Mouse (Mus musculus) hindbrain, embryonic 12.5 days (tissue): ENCODE results near the gene Tcte1. TPM values are rescaled to one million over a fixed set of nuclear protein-coding genes. Genes with fewer than 3 reads are reported as not detected.

Experiments used
- ATAC-seq: fragments of 200-750 bp; cut with Nextera tagmentation; 2 replicates; pipeline ENCODE4 v1.8.0; 2017; ENCODE audit warnings: moderate TSS enrichment; ENCODE audit not compliant: low FRiP score
- H3K27ac ChIP-seq: fragments of 300-500 bp; sonication (generic); 2 replicates; pipeline ENCODE4 v1.5.1; 2016; ENCODE audit warnings: mild to moderate bottlenecking
- H3K27me3 ChIP-seq: fragments of 300-500 bp; sonication (generic); 2 replicates; pipeline ENCODE4 v1.6.1; 2016; ENCODE audit warnings: mild to moderate bottlenecking
- H3K36me3 ChIP-seq: fragments of 300-500 bp; sonication (generic); 2 replicates; pipeline ENCODE4 v1.6.1; 2016; ENCODE audit warnings: mild to moderate bottlenecking
- H3K4me1 ChIP-seq: fragments of 300-500 bp; sonication (generic); 2 replicates; pipeline ENCODE4 v1.6.1; 2016
- H3K4me2 ChIP-seq: fragments of 300-500 bp; sonication (generic); replicated peaks from 2 replicates; pipeline ENCODE4 v1.6.1; 2016; ENCODE audit warnings: mild to moderate bottlenecking
- H3K4me3 ChIP-seq: fragments of 300-500 bp; sonication (generic); 2 replicates; pipeline ENCODE4 v1.5.1; 2016; ENCODE audit warnings: mild to moderate bottlenecking
- H3K9ac ChIP-seq: fragments of 300-500 bp; sonication (generic); 2 replicates; pipeline ENCODE4 v1.6.1; 2016; ENCODE audit warnings: mild to moderate bottlenecking, moderate library complexity
- H3K9me3 ChIP-seq: fragments of 300-500 bp; sonication (generic); replicated peaks from 2 replicates; pipeline ENCODE4 v1.6.1; 2016; ENCODE audit warnings: mild to moderate bottlenecking
- WGBS: fragments of 180-500 bp; shearing (Covaris S2); methylation state at CpG from one replicate; pipeline ENCODE4 v1.1.7; 2016; 5-methylcytosine and 5-hydroxymethylcytosine counted together
- polyA plus RNA-seq: library from polyadenylated mRNA; unstranded; fragments of >200 nt; fragmentation: Nextera tagmentation; extraction: Ambion mirVana; gene quantifications from 2 replicates; pipeline ENCODE4 v1.2.1, GENCODE M21; 2016

Tcte1 gene
- polyA plus RNA-seq, 1 experiment from 2014 or later = 2.3 TPM

GRCm38 (mm10) chr17:45563216-45563615, 40.0 kb downstream of the Tcte1 start:
- H3K9ac ChIP-seq = no peak overlapping the region
- no peak overlapping the region; the same call in 1 of the 2 replicates for H3K27ac ChIP-seq
- H3K4me2 ChIP-seq = 0 out of 2 replicates have a peak overlapping the region, but pooled peaks have one; percentile 95
- no peaks in the 10 kb centered on the region for H3K27me3 ChIP-seq
- 77% methylated on average over 12 of the region's 12 CpGs for WGBS
- peaks cover 35% of the 10 kb centered on the region for H3K4me1 ChIP-seq
- no peak for ATAC-seq
- no peaks in the 10 kb centered on the region for H3K9me3 ChIP-seq
- H3K4me3 ChIP-seq = no peak overlapping the region
- peaks cover 28% of the 10 kb centered on the region for H3K36me3 ChIP-seq

DNA sequence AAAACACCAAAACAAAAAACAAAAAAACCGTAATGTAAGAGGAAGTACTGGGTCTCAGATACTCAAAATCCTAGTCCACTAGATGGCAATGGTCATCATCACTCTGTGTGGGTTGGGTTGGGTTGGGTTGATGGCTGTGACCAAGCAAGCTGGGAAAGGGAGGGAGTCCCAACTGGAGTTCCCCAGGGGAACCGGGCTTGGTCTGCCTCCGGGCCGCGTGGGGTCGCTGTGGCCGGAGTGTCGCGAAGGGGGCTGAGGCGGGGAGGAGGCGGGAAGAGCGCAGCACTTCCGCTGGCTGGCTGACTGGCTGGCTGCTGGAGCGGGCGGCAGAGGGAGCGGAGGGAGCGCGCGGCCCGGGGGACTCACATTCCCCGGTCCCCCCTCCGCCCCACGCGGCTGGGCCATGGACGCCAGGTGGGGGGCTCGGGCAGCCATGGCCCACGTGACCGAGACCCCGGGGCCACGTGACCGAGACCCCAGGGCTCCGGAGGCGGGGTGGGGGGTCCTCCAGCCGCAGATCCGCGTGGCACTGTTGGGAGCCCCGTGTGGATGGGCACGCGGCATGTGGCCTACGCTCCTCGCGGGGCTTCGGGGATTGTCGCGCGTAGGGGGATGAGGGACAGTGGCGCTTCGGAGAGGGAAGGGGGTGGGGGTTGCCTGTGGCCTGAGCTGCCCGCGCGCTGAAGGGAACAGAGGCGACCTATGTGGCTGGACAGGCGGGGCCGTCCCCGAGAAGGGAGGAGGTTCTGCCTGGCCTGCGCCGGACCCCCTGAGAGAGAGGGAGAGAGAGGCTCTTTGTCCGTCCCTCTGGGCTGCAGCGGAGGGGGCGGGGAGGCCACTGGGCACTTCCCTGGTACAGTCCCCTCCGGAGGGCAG, 40.7 kb downstream of the Tcte1 start, which contains the start of gene Slc35b2:
Gene Slc35b2 (plus strand): TSS at position 220 of the 876 bp plus-strand sequence.
- peak within 1 kb of the TSS; percentile 79 for H3K4me3 ChIP-seq
- H3K4me2 ChIP-seq = peak within 1 kb of the TSS; percentile 95
- peak within 1 kb of the TSS; percentile 90 for H3K27ac ChIP-seq
- H3K4me1 ChIP-seq = peaks cover 34% of the 10 kb centered on the region
- no peaks in the 10 kb centered on the region for H3K27me3 ChIP-seq
- ATAC-seq = peak; percentile 85
- no peaks in the 10 kb centered on the region for H3K9me3 ChIP-seq
- under 1% methylated on average over 44 of the region's 61 CpGs for WGBS
- peak within 1 kb of the TSS; percentile 95 for H3K9ac ChIP-seq
- peaks cover 35% of the 10 kb centered on the region for H3K36me3 ChIP-seq

DNA sequence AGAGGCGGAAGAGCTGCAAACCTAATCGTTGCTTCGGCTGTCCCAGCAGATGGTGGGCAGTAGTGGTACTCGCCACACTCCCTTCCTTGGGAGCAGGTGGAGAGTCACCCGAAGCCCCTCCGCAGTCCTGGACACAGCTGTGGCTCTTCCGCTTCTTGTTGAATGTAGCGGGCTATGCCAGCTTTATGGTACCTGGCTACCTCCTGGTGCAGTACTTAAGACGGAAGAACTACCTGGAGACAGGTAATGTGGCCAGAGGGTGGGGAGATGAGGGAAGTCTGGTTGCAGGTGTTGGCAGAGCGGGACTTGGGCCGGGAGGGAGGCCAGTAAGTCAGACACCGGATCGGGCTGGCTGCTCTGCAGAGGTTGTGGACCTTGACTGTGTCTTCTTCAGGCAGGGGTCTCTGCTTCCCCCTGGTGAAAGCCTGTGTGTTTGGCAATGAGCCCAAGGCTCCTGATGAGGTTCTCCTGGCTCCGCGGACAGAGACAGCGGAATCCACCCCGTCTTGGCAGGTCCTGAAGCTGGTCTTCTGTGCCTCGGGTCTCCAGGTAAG, 41.4 kb downstream of the Tcte1 start:
- peak; percentile 3 for ATAC-seq
- Histone ChIP-seq H3K36me3 (peaks cover 42% of the 10 kb centered on the region), H3K4me1 (peaks cover 34% of the 10 kb centered on the region), H3K27me3 (no peaks in the 10 kb centered on the region), H3K4me2 (peak overlapping the region; percentile 95), H3K9ac (peak overlapping the region; percentile 95), H3K4me3 (peak overlapping the region; percentile 79), H3K27ac (peak overlapping the region; percentile 90), H3K9me3 (no peaks in the 10 kb centered on the region)
- WGBS = 11% methylated on average over 18 of the region's 18 CpGs

DNA sequence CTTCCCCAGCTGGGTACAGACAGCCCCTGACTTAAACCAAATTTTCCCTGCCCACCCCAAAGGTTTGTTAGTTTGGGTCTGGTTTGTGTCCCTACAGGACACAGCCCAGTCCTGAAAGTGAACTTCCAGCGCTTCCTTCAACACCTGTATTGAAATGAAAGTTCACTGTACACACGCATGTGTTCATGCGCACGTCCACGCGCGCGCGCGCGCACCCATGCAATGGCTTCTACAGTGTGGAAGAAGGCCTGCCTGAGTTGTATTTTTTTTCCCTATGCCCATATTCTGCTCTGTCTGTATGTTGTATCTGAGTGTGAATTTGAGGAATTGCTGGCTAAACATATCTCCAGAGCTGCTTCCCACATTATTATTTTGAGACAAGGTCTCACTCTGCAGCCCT, 41.9 kb downstream of the Tcte1 start:
- Histone ChIP-seq H3K9ac (peak overlapping the region; percentile 95), H3K4me2 (peak overlapping the region; percentile 95), H3K9me3 (no peaks in the 10 kb centered on the region), H3K27ac (peak overlapping the region; percentile 90), H3K36me3 (peaks cover 47% of the 10 kb centered on the region), H3K4me1 (peaks cover 38% of the 10 kb centered on the region), H3K27me3 (no peaks in the 10 kb centered on the region), H3K4me3 (peak overlapping the region; percentile 79)
- 95% methylated on average over 11 of the region's 11 CpGs for WGBS
- ATAC-seq = no peak

- Histone ChIP-seq H3K4me1 (peaks cover 45% of the 10 kb centered on the region), H3K27me3 (no peaks in the 10 kb centered on the region), H3K27ac (no peak overlapping the region), H3K36me3 (peaks cover 56% of the 10 kb centered on the region), H3K9ac (no peak overlapping the region), H3K4me3 (no peak overlapping the region), H3K9me3 (no peaks in the 10 kb centered on the region), H3K4me2 (no peak overlapping the region)
- no peak for ATAC-seq
- 84% methylated on average over 1 of the region's 1 CpGs for WGBS
Measured at GRCm38 (mm10) chr17:45566031-45566359, 42.8 kb downstream of the Tcte1 start.

DNA sequence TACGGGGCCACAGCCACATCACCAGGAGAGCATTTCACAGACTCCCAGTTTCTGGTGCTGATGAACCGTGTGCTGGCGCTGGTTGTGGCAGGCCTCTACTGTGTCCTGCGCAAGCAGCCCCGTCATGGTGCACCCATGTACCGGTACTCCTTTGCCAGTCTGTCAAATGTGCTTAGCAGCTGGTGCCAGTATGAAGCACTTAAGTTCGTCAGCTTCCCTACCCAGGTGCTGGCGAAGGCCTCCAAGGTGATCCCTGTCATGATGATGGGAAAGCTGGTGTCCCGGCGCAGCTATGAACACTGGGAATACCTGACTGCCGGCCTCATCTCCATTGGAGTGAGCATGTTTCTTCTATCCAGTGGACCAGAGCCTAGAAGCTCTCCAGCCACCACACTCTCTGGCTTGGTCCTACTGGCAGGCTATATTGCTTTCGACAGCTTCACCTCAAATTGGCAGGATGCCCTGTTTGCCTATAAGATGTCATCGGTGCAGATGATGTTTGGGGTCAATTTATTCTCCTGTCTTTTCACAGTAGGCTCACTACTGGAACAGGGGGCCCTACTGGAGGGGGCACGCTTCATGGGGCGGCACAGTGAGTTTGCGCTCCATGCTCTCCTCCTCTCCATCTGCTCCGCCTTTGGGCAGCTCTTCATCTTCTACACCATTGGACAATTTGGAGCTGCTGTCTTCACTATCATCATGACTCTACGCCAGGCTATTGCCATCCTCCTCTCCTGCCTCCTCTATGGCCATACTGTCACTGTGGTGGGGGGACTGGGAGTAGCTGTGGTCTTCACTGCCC, 43.3 kb downstream of the Tcte1 start:
- Histone ChIP-seq H3K4me3 (no peak overlapping the region), H3K27ac (peak overlapping the region; percentile 55), H3K36me3 (peaks cover 61% of the 10 kb centered on the region), H3K27me3 (no peaks in the 10 kb centered on the region), H3K4me1 (peaks cover 51% of the 10 kb centered on the region), H3K9me3 (no peaks in the 10 kb centered on the region), H3K4me2 (no peak overlapping the region), H3K9ac (no peak overlapping the region)
- 73% methylated on average over 18 of the region's 18 CpGs for WGBS
- ATAC-seq = no peak

DNA sequence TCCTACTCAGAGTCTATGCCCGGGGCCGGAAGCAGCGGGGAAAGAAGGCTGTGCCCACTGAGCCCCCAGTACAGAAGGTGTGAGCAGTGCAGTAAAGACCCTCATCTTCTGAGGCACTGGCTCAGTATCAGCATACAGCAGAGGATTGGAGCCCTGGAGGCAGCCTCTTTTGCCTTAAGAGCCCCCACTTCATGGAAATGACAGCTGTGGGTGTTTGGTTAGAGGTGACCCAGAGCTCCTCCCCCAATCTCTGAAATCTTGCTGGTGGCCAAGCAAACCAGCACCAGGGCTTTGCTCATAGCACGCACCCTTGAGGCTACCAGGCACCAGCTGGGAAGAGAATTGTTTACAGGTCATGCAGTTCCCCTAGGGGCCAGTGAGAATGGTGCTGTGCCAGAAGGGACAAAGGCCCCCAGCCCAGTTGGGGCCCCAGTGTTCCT, 43.9 kb downstream of the Tcte1 start:
- H3K4me2 ChIP-seq = no peak overlapping the region
- no peaks in the 10 kb centered on the region for H3K27me3 ChIP-seq
- H3K27ac ChIP-seq = peak overlapping the region; percentile 55
- H3K4me1 ChIP-seq = peaks cover 54% of the 10 kb centered on the region
- no peak overlapping the region for H3K9ac ChIP-seq
- no peak overlapping the region for H3K4me3 ChIP-seq
- no peak for ATAC-seq
- peaks cover 63% of the 10 kb centered on the region for H3K36me3 ChIP-seq
- no peaks in the 10 kb centered on the region for H3K9me3 ChIP-seq
- WGBS = 29% methylated on average over 4 of the region's 4 CpGs

DNA sequence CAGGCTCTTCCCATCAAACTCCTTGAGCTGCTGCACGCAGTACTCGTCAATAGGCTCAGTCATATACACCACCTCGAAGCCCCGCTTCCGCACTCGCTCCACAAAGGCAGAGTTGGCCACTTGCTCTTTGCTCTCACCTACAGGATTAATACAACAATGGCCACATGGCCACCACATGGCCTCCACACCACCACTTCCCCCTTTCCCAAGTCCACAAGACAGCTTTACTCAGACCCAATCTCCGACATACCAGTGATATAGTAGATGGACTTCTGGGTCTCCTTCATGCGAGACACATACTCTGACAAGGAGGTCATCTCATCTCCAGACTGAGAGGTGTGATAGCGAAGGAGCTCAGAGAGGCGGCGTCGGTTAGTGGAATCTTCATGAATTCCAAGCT, 45.8 kb downstream of the Tcte1 start:
- Histone ChIP-seq H3K27me3 (no peaks in the 10 kb centered on the region), H3K36me3 (peaks cover 63% of the 10 kb centered on the region), H3K9me3 (no peaks in the 10 kb centered on the region), H3K9ac (no peak overlapping the region; the same call in 1 of the 2 replicates), H3K4me1 (peaks cover 54% of the 10 kb centered on the region), H3K4me2 (no peak overlapping the region), H3K4me3 (no peak overlapping the region), H3K27ac (no peak overlapping the region)
- ATAC-seq = no peak
- 90% methylated on average over 12 of the region's 12 CpGs for WGBS

DNA sequence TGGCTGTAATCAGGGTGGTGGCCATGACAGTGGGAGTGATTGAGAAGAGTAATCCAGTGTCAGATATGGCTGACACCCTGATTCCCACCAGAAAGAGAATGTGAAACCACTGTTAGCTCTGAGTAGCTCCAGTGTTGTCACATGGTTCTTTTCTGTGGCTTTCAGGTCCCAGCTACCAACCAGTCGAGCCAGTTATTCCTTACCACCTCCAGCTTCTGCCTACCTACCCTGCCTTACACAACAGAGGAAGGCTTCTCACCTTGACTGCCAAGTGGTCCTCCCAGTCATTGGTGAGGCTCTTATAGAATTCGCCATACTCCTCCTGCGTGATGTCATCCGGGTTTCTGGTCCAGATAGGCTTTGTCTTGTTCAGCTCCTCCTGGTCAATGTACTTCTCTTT, 46.8 kb downstream of the Tcte1 start:
- Histone ChIP-seq H3K4me3 (no peak overlapping the region), H3K27ac (no peak overlapping the region), H3K9me3 (no peaks in the 10 kb centered on the region), H3K4me1 (peaks cover 57% of the 10 kb centered on the region), H3K4me2 (no peak overlapping the region), H3K27me3 (no peaks in the 10 kb centered on the region), H3K36me3 (peaks cover 63% of the 10 kb centered on the region), H3K9ac (no peak overlapping the region)
- ATAC-seq = no peak
- 90% methylated on average over 4 of the region's 4 CpGs for WGBS

- Histone ChIP-seq H3K4me1 (peaks cover 37% of the 10 kb centered on the region), H3K9ac (peak overlapping the region; percentile 99)
- ATAC-seq = peak; percentile 71
Measured at GRCm38 (mm10) chr17:45572103-45573086, 49.2 kb downstream of the Tcte1 start.

GRCm38 (mm10) chr17:45573087-45573779, 50.0 kb downstream of the Tcte1 start, which contains the start of gene Hsp90ab1:
Gene Hsp90ab1, minus strand, starts transcription at chr17:45573271.
- Histone ChIP-seq H3K36me3 (peaks cover 35% of the 10 kb centered on the region), H3K4me1 (peaks cover 32% of the 10 kb centered on the region), H3K27me3 (no peaks in the 10 kb centered on the region), H3K9ac (peak within 1 kb of the TSS; percentile 99), H3K9me3 (no peaks in the 10 kb centered on the region), H3K4me2 (peak within 1 kb of the TSS; percentile 86), H3K27ac (peak within 1 kb of the TSS; percentile 96), H3K4me3 (peak within 1 kb of the TSS; percentile 98)
- peak; percentile 85 for ATAC-seq
- under 1% methylated on average over 41 of the region's 41 CpGs for WGBS

More at GRCm38 (mm10) chr17:45572103-45573086, 49.2 kb downstream of the Tcte1 start:
- H3K36me3 ChIP-seq = peaks cover 44% of the 10 kb centered on the region
- H3K4me2 ChIP-seq = peak overlapping the region; percentile 86
- H3K27me3 ChIP-seq = no peaks in the 10 kb centered on the region
- H3K4me3 ChIP-seq = peak overlapping the region; percentile 98
- WGBS = under 1% methylated on average over 56 of the region's 57 CpGs
- H3K9me3 ChIP-seq = no peaks in the 10 kb centered on the region
- peak overlapping the region; percentile 96 for H3K27ac ChIP-seq
